Mouse (Mus musculus): ENCODE data around the gene Hoxa7.

The Hoxa7 gene

GRCm38 (mm10) chr6:52224895-52225611 is 3.4 kb upstream of the Hoxa7 start:
- DNase-seq: no peak

DNA sequence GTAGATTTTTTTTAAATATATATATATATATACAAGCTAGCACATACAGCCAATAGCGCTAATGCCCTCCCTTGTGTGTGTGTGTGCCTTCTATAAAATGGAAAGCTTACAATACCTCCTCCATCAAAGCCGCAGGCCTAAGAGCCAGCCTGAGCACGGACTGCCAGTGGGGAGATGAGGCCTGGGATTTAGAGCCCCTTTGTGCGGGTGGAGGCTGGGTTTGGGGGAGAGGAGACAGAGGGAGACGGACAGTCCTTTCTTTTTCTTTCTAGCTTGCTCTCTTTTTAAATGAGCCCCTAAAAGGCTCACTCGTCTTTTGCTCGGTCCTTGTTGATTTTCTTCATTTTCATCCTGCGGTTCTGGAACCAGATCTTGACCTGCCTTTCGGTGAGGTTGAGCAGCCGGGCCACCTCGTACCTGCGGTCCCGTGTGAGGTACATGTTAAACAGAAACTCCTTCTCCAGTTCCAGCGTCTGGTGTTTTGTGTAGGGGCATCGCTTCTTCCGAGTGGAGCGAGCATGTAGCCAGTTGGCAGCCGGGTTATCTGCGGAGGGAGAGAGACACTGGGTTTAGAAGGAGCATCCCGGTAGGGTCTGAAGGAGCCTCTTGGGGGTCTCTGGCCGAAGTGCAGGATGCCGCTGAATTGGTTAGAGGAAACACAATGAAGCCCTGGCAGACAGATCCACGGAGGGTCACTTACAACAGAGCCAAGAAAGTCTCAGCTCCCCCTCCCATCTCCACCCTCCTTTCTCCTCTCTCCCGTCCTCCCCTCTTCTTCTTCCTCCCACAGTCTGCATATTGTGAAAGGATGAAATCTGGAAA is 2.5 kb upstream of the Hoxa7 start:
- no peak for DNase-seq

DNA sequence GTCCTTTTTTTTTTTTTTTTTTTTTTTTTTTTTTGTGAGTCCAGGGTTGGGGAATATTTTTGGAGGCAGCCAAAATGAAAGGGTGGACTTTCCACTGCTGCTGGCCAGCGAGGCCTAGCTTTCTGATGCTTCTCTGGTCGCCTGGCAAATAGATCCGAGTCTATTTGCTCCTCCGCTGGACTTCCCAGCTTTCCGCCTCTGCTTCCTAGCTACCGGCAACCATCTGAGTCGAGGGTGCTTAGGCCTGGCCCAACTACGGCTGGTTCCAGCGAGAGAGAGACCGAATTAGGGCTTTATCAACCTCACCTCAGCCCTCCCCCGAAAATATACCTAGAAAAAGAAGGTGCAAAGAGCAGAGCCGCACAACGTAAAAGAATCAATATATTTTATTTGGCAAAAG is 1.1 kb upstream of the Hoxa7 start:
- DNase-seq: no peak

DNA sequence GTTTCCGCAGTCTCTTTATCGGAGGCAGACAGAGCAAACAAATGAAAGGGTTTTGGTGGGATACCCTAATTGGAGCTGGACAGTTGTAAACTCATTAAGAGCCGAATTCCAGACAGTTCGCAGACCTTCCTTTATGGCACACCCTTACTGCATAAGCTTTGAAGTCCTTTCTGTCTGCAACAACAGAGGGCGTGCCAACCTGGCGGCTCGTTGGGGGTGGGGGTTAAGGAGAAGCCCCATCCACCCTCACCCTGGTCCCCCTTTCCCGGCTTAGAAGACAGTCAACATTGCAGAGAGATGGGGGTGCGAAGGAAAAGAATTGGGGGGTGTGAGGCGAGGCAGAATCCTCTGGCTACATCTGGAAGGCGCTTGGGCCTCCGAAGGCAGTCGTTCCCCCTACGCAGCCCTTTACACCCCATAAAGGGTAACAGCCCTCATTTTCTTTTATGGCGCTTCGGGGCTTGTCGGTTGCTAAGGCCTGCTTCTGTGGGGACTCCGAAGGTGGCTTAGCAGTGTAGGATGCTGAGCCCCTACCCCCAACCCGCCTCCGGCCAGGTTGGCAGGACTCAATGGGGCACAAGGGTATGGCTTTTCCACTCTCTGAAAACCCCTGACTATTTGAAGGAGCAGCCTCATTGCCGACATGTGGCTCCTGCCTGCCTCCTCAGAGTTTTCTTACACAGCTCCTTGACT is 485 bp upstream of the Hoxa7 start:
- DNase-seq: no peak

DNA sequence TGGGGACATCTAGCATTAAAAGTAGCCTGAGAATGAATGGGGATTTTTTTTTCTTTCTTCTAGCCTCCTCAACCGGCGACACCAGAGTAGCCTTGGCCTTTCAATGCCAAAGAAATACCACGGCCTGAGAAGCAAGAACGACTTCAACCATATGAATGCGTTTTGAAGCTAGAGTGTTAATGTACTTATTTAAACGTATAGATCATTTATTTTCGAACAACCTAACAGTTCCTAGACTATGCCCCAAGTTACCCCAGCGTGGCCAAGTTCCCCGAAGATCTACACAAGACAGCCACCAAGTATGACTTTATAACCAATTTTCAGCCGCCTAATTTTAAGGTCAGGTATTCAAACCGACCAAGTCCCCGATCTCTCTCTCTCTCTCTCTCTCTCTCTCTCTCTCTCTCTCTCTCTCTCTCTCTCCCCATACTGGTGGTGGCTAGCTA is 766 bp downstream of the Hoxa7 start:
- no peak for DNase-seq

DNA sequence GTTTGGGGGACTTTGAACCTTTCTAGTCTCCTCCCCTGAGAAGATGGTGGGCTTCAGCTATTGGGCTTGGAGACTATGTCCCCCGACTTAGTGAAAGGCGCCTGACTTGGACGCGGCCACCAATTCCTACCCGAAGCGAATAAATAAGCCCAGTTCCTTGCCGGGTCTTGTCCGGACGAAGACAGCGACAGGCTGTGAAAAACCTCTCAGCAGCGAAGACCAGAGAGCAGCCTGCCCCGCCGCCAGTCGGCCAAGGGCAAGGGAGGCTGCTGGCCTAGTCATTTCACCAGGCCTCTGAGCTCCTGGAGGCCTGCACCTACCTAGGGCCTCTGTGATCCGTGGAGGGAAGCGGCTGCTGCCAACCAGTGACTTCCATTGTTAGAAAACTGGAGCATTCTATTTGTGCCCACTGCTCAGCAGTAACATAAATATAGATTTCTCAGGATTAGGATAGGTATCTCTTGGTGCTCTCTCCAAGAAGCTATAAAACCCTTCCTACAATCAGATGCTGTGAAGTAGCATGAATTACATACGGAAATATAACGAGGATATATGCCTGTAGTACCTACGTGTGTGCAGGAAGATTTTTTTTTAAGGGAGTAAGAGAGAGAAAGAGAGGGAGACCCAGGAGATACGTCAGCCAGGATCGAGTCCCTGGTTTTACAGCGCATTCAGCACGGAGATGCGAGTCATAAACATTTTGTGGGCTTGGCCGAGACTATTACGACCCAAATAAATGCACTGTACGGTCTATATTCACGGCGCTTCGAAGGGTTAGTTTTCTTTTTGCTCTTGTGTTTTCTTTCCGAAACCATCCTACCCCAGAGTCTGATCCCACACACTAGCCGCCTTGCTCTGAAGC is 1.4 kb downstream of the Hoxa7 start:
- no peak for DNase-seq

GRCm38 (mm10) chr6:52219234-52219942 is 2.3 kb downstream of the Hoxa7 start:
- DNase-seq: no peak

GRCm38 (mm10) chr6:52218643-52219215 is 2.9 kb downstream of the Hoxa7 start:
- DNase-seq: no peak

GRCm38 (mm10) chr6:52217895-52218642 is 3.6 kb downstream of the Hoxa7 start:
- no peak for DNase-seq

DNA sequence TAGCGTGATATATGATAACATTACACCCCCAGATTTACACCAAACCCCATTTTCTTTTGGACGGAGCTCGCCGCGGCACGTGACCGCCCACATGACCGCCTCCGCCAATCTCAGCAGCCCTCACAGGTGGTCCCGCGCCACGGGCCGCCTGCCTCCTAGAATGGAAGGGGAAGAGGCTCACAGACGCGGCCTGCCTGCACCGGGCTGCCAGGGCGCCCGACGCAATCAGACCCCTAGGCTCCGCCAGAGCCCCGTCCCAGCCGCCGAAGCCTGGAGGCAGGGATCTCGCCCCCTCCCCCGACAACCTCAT is 4.2 kb downstream of the Hoxa7 start:
- DNase-seq: no peak

DNA sequence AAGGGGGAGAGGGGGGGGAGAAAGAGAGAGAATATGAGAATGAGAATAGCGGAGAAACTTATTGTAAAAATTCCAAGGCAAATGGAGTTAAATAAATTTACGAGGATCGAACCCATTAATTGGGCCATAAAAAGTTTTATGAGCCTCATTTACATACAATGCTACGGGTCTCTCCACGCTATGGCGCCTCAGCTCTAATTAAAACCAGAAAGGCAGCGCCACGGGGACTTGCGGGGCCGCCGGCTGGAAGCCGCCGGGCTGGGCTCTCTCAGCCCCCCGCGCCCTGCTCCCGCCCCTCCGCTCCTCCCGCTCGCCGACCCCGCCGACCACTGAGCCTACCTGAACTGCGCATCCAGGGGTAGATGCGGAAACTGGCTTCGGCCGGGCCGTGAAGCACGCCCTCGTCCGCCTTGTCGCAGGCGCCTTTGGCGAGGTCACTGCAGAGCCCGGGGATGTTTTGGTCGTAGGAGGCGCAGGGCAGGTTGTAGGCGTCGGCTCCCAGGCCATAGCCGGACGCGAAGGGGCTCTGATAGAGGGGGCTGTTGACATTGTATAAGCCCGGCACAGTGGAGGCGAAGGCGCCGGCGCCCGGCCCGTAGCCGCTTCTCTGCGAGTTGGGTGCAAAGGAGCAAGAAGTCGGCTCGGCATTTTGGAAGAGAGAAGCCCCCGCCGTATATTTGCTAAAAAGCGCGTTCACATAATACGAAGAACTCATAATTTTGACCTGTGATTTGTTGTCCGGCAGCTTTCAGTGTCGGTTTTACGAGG is 4.8 kb downstream of the Hoxa7 start:
- no peak for DNase-seq

DNA sequence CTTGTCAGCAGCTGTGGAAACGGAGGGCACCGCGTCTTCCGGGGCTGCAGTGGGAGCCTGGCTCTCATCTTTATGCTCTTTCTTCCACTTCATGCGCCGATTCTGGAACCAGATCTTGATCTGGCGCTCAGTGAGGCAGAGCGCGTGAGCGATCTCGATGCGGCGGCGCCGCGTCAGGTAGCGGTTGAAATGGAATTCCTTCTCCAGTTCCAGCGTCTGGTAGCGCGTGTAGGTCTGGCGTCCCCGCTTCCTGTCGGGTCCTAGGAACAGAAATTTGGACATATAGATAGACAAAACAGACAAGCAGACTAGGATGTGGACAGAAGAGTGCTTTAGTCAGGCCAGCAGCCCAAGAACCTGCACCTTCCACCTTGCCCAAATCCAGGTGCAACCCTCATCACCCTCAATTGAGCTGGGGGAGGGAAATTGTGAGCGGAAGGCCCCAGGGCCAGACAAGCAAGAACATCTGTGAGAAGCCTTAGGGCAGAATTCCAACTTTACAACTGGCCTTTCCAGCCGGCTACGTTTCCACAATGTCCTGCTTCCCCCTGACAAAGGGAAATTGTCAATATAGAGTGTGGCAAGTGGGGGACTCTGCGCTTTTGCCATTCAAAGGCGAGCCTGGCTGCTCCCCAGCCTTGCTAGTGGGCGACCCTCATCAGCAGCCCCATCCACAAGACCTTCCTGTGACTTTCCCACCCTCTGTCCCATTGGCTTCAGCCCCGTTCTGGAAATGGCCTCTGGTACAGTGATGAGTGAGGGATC is 5.7 kb downstream of the Hoxa7 start:
- DNase-seq: no peak

DNA sequence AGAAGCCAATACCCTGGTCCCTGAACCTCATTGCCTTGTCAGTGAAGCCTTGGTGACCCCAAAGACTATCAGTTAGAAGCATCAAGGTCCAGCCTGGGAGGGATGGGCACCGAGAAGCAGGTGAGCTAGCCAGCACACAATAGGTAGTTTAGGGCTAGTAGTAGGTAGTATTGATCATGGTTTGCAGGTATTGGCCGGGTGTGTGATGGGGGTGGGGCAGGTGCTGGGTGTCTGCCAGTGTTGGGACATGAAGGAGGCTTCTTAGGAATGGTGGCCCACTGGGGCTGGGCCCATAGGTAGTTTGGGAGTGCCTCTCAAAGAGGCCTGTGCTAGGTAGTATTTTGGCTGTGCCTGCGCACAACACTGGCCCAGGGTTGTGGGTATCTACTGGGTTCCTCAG is 6.6 kb downstream of the Hoxa7 start:
- no peak for DNase-seq

DNA sequence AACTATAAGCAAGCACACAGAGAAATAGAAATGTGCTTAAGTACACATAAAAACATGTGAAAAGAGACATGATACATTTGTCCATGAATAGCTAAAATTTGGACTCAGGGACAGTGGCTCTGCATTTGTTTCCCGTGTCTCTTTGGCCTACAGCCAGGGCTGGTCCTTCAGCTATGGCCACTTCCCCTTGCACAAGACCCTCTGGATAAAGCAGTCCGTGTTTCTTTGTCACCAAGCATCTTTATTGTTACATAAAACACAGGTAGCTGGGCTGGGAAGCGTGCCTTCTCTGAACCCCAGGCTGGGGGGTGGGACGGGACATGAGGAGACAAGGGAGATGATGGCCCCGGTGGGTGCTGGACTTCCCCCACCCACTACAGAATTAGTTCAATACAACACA is 7.4 kb downstream of the Hoxa7 start:
- DNase-seq: no peak

DNA sequence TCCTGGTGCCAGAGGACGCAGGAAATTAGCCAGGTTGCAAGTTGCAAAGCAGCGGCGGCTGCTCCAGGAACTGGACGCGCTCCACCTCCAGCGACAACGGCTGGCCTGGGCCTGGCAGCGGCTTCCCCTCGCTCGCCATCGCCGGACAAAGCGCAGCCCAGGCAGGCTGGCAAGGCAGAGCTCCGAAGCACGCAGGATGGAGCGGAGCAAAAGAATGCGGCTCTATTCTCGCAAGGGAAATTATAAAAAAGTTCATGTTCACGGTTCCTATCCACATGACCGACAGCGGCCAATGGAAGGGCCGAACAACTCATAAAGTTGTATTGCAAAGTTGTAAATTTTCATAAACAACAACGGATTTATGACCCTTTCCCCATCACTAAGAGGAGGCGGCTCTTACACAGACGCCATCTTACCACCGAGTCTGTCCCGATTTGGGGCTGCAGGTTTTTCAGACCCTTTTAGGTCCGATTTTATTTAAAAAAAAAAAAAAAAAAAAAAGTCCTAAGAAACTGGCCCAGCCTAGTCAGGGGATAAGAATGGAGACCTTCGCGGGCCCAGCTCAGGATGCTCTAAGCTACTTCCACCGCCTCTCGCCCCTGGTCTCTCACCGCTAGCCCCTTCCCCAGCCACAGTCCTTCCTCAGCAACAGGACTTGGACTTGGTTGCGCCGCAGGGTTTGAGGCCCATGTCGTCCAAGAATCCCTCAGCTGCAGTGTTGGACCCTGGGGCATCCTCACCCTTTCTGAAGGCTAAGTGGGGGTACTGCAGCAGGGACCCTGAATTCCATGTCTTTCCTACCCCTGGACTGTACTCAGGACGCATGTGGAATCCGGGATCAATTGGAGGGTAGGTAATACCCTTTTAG is 8.3 kb downstream of the Hoxa7 start, which contains the start of the genes Hoxa3 and Gm28308:
TSS of gene Hoxa3 (minus strand) at position 218 of the 868 bp plus-strand sequence.
TSS of gene Gm28308 (minus strand) at position 221 of the 868 bp plus-strand sequence.
- DNase-seq: no peak

GRCm38 (mm10) chr6:52212556-52213118 is 9.0 kb downstream of the Hoxa7 start:
- no peak for DNase-seq

- DNase-seq: no peak
Measured at GRCm38 (mm10) chr6:52211961-52212360, 9.7 kb downstream of the Hoxa7 start.
